Mouse (Mus musculus): ENCODE measurements around the gene Faxc.

Faxc gene

DNA sequence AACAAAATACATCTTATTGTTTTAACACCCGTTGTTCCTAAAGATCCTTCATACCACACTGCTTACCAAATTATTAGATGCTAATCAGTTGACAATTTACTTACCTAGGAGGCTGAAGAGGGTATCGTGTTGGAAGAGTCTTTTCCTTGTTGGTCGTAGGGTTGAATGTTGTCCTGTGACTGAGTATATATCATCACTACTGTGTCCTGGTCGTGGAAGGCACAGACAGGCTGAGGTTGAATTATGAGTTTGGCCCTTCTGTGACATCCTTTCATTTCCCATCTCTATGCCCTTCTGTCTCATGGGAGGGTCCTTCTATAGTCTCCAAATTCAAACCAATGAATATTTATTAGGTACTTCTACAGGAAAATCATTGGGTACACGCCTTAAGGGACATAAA lies 87.3 kb downstream of the Faxc start:
- no peak for DNase-seq (ENCODE audit: low spot score in 2 of 2)

DNA sequence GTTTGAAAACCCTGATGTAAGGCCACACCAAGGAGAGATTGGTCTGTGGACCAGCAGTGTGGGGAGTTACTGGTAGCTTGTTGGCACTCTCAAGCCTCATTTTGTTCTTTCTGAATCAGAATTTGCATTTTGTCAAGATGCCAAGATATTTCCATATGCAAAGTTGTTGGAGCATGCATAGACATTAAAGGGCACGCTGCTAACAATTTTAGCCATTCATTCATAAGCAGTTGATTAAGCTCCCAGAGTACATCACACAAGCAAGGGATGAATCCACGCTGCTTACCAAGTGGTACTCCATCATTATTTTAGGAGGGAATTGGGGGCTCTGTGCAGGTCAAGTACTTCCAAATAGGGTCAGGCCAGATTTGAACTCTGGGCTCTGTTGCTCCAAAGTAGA lies 98.8 kb downstream of the Faxc start:
- no peak for DNase-seq (ENCODE audit: low spot score in 2 of 2)
